Mouse (Mus musculus): Measurements from ENCODE around the gene Tjap1.

Tjap1 gene

GRCm38 (mm10) chr17:46278011-46278765, 4.6 kb downstream of the Tjap1 start:
- DNase-seq, result no peak

- no peak for DNase-seq
Measured at GRCm38 (mm10) chr17:46277586-46277985, 5.2 kb downstream of the Tjap1 start.

GRCm38 (mm10) chr17:46275506-46275905, 7.3 kb downstream of the Tjap1 start:
- DNase-seq, result no peak

DNA sequence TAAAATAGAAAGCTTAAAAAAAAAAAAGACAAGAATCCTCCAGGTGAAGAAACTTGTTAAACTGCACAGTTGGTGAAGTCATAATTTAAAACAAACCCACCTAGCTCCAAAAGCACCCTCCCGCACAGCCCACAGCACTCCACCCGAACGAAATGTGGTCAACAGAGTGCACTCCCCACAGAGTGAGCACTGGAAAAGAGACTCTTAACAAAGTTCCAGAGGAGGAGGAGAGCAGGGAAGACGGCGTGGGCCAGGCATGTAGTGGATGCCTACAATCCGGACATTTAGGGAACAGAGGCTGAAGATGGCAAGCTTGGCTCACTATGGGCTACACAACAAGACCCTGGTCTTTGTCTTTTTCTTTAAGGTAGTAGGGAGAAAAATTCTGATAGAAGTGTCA, 7.8 kb downstream of the Tjap1 start:
- no peak for DNase-seq

GRCm38 (mm10) chr17:46274465-46274864, 8.4 kb downstream of the Tjap1 start:
- no peak for DNase-seq

DNA sequence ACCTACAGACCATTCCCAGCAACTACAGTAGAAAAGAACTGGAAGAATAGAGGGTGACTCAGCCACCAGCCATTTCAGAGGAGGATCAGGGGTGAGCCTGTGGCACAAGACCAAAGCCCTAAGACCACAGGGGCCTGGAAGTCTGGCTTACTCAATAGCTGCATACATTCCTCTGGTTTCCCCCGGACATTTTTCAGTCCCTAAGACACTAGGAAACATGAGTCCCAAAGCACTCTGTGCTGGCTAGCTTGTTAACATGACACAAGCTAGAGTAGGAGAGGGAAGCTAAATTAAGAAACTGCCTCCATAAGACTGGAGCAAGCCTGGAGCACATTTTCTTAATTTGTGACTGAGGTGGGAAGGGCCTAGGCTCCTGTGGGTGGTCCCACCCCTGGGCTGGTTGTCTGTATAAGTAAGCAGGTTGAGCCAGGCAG, 9.0 kb downstream of the Tjap1 start:
- no peak for DNase-seq

- DNase-seq, result no peak
Measured at GRCm38 (mm10) chr17:46272675-46273074, 10.2 kb downstream of the Tjap1 start.

- no peak for DNase-seq
Measured at GRCm38 (mm10) chr17:46272058-46272457, 10.8 kb downstream of the Tjap1 start.

DNA sequence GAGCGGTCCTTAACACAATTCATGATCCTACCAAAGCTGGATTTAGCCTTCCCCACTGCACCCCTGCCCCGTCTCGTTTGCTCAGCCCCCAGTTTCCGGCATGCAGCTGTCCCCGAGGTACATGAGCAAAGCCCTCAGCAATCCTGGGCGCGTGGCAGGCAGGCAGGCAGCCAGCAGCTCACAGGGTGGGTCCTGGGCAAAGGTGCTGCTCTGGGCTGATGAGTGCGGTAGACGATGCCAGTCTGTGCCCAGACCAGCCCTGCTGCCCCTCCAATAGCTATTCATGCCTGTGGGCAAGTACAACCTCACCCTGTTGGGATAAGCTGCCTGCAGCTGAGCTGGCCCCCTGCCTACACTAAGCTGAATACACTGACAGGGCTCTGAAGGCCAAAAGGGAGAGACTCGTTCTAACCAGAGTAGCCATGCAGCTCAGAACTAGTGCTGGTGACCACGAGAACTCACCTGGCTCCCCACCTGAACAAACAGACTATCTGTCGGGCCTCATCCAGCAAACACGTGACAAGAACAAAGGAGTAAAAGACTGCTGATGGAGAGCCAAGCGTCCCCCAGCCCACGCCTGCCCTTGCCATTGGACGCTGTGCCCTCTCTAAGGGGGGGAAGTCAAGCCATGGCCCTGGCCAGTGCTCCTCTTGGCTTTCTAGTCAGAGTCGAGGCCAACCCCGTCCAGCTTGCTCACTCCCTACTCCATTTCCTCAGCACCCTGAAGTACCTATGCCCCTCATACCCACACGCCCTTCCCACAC, 12.9 kb downstream of the Tjap1 start:
- DNase-seq, result no peak

GRCm38 (mm10) chr17:46268026-46268720, 14.7 kb downstream of the Tjap1 start:
- no peak for DNase-seq

GRCm38 (mm10) chr17:46267511-46267910, 15.3 kb downstream of the Tjap1 start:
- no peak for DNase-seq

DNA sequence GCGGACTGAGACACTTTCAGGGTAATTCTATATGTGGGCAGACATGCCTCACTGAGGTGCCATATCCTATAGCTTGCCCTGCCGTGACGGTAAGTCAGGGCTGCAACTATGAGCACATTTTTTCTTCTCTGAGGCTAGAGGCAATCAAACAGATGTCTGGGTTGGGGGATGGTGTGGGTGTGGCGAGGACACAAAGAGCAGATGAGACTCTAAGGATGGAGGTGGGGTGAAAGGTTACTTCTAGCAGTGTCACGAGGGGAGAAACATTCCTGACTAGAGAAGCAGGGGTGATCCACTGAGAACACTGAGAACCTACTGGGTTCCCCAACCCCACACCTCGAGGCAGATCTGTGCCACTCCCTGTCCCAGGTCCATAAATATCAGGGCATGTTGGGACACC, 15.8 kb downstream of the Tjap1 start:
- no peak for DNase-seq

DNA sequence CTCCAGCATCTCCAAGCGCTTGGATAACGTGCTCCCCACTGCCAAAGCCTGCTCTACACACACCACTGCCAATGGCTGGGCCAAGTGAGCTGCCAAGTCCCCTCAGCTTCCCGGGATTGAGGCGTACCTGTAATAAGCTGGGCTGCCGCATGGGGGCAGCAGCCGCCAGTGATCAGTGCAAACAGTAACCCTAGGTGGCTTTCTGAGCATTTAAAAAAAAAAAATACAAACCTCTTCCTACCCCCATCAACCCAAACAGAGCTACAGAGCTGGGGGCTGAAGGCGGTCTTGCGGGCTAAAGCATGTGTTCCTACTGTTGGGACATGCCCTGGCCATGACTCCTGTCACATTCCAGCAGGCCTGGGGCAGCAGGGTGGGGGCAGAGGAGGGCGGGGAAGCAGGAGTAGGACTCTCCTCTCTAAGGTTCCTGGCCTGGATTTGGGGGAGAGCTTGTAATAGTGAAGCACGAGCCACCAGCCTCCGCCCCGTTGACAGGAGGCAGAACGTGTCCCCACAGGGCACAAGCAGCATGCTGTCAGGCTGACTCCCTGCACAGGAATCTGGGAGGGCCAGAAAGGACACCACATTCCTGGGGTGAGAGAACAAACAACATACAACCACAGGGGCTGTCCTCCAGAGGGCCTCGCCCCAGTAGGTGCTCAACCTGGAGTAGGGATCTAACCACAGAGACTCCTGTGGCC, 16.8 kb downstream of the Tjap1 start:
- DNase-seq, result peak; percentile 47 to 73

DNA sequence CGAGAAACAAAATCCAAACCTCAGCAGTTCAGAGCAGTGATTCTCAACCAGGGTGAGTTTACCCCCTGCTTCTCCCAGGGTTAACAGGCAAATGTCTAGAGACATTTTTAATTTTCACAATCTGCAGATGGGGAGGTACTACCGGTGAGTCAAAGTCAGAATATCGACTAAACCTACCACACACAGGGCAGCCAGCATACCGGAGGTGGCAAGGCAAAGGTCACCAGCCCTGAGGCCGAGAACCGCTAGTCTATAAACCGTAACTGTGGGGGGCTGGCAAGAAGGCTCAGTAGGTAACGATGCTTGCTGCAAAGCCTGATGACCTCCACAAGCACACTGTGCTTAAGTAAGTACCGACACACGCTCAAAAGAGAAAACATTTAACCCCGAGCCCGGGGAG, 17.3 kb downstream of the Tjap1 start:
- no peak for DNase-seq

- DNase-seq, result no peak
Measured at GRCm38 (mm10) chr17:46262201-46262694, 20.6 kb downstream of the Tjap1 start.

DNA sequence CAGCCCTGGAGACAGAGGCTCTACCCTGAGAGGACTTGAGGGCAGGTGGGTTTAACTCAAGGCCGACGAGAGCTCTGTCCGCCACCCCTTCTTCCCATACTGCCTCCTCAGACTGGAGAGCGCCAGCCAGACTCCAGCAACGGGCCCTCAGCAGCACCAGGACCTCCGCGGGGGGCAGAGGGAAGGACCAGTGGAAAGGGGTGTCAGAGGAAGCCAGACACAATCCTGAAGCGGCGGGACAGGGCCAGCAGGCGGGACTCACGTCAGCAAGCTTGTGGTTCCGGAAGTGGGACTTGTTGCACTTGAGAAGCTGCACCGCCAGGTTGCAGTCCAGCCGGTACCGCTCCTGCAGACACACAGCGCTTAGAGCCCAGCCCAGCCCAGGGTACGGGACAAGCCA, 23.2 kb downstream of the Tjap1 start:
- DNase-seq, result no peak

DNA sequence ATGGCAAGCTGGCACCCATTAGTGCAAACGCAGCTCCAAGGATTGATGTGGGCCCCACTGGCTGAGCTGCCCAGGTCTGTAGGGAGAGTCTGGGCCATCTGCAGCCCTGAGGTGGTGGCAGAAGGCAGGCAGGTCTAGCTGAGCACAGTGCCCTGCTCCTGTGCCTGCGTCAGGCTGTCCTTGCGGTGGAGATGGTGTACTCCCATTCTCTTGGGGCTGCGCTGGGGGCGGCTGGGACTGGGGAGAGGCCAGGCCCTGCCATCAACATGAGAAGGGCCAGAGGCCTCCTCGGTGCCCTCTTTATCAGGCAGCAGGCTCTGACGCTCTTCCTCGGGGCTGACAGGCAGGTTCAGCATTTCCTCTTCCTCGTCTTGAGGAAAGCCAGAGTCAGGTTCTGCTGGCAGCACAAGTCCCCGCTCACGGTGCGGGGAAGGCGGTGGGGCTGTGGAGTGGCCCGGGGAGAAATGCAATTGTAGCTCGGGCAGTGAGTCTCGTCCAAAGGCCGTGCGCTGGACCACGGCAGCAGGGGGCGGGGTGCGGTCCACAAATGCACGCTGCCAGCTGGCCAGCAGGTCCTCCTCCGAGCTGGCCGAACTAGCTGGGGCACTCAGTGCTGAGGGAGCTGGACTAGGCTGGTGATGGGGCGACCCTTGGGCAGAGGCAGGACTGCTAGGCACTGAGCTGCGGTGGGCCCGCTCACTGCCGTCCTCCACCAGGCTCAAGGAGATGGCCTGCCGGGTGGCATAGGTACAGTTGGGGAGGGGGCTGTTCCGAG, 24.4 kb downstream of the Tjap1 start:
- DNase-seq, result no peak

GRCm38 (mm10) chr17:46255147-46255546, 27.7 kb downstream of the Tjap1 start:
- no peak for DNase-seq

DNA sequence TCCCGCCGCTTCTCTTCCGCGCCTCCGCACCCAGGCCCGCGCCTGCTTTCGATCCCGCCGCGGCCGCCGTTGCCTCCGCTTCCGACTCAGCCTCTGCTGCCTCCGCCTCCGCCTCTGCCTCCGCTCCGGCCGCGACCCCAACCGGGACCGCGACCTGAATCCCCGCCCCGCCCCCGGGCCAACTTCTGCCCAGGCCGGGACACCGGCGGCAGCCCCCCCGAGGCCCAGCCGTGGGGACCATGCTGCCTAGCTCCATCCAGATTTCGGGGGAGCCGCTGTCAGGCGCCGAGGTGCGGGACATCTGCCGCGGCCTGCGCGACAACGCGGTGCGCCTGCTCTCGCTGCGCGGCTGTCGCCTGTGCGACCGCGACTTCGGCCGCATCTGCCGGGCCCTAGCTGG, 28.7 kb downstream of the Tjap1 start:
- peak in 1 of 2 experiments; percentile 33 for DNase-seq

GRCm38 (mm10) chr17:46253452-46254084, 29.3 kb downstream of the Tjap1 start, which contains the start of gene Lrrc73:
Gene Lrrc73 (plus strand): TSS chr17:46253531.
- DNase-seq, result peak; percentile 83 to 92
